Mouse (Mus musculus): ENCODE measurements at regions not wholly inside any gene's neighbourhood (a gene's known extent, or its start where the extent isn't known, plus 50 kb on each side); places are given as distances from the start of the nearest gene placed in this dataset.

- DNase-seq: no peak
Observed at GRCm38 (mm10) chr1:156990567-156991494, 51.4 kb upstream of the Ralgps2 start.

GRCm38 (mm10) chr1:156990112-156990511 is 50.7 kb upstream of the Ralgps2 start:
- DNase-seq: no peak

GRCm38 (mm10) chr1:156989149-156989785 is 49.8 kb upstream of the Ralgps2 start:
- no peak for DNase-seq

Data from adrenal gland, adult 2 months (tissue).